Mouse (Mus musculus) CD4-positive, CD25-positive, alpha-beta regulatory T cell, adult 2 months (primary cell): ENCODE measurements at regions not wholly inside any gene's neighbourhood (a gene's known extent, or its start where the extent isn't known, plus 50 kb on each side); places are given as distances from the start of the nearest gene placed in this dataset.
"Not testable (repeated sequence)": the region's sequence is repeated elsewhere in the genome, so short reads cannot be mapped to it uniquely, and the experiment has no call there.

ENCODE experiments used
- DNase-seq: peaks from one replicate; pipeline ENCODE4 v3.0.0-alpha.2; 2012; ENCODE audit warnings: low read depth, low spot score

GRCm38 (mm10) chr16:30683986-30684385 is 84.5 kb downstream of the Fam43a start:
- no peak for DNase-seq

GRCm38 (mm10) chr16:30686536-30686935 is 87.0 kb downstream of the Fam43a start:
- DNase-seq = peak; percentile 66

GRCm38 (mm10) chr16:30687225-30687624 is 87.7 kb downstream of the Fam43a start:
- no peak for DNase-seq

- DNase-seq = no peak
Measured at GRCm38 (mm10) chr16:30687682-30688081, 88.2 kb downstream of the Fam43a start.

DNA sequence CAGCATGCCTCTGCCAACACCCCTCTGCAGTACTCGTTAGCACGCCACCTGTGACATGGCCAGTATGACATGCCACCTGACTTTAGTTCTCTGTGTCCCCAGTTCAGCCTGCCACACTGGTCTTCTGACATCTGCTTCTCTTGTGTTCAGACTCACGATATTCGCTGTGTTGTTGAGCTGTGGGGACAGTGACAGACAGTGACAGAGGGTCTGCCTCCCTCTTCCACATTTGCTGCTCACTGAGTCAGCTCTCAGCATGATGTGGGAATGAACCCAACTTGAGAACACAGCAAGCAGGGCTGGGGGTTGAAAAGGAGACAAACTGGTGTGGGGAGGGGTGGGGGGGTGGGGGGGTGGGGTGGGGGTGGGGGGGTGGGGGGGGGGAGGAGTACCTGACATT is 91.0 kb downstream of the Fam43a start:
- DNase-seq = no peak

DNA sequence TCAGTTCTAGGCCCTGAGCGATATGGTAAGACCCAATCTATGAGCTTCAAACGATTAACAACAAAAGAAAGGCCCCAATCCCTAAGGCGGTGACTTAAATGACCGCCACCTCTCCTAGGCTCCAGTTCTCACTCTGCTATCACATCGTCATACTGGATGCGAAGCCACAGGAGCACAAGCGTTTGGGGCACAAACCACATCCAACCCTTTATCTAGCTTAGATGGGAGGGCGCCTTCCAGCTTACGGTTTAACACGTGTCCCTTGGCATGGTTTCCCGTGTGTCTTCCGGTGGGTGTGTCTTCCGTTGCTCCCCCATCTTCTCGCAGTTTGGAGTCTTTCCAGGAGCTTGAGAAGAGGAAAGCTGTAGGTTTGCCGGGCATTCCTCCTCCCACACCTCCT is 92.4 kb downstream of the Fam43a start:
- peak; percentile 38 for DNase-seq

GRCm38 (mm10) chr16:30692541-30693141 is 93.1 kb downstream of the Fam43a start:
- DNase-seq = no peak

DNA sequence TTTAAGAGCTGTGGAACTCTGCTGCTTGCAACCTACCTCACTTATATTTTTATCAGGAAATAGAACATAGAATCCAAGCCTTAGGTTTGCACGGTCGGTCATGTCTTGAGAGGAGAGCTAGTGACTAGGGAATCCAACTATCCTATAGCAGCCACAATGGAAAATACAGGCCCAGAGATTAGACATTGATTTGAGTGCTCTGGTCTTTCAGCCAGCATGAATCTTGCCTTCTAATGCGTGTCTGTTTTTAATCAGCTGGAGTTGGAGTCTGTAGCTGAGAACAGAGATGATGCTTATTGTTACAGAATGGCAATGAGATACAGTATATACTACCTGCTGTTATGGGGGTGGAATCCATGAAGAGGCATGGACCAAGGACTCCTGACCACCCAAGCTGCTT is 93.7 kb downstream of the Fam43a start:
- DNase-seq = no peak

DNA sequence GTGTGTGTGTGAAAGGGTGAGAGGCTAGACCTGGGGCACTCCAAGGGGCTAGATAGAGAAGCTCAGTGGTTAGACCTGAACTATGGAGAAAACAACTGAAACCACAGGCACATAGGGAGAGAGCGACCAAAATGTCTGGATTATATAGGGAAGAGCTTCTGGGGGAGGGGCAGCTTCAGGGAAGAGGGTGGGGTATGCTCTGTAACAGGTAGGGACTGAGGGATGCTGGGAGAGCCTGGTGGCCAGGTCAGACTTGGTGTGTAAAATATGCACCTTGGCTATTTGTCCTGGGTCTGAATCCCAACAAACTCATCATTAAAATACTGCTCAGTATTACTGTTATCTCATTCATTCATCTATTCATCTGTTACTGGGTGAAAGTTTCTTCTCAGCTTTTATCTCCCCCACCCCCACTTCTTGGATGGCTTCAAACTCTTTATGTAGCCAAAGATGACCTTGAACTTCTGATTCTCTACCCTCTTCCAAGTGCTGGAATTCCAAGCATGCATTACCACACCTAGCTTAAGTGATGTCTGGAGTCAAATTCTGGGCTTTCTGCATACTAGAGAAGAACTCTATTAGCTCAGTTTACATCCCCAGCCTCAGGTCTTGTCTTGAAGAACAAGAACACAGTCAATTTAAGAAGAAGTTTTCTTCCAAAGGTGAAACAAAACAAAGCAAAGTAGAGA is 94.5 kb downstream of the Fam43a start:
- no peak for DNase-seq

DNA sequence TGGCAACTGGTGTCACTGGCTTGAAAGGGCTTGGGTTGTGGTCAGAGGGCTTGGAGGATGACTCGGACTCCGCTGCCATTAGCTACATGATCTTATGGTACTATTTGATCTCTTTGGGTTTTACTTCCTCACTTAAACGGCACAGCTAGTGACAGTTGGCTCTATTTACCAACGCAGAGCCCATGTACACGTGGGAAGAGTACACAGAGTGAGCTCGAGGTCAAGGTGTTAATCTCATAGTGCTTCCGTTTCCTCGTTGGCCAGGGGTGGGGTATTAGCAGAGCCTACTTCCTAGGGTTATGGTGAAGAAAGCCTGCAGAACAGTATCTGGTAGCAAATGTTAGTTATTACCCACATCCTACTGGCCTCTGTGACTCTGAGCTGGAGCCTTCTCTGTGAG is 96.2 kb downstream of the Fam43a start:
- no peak for DNase-seq

DNA sequence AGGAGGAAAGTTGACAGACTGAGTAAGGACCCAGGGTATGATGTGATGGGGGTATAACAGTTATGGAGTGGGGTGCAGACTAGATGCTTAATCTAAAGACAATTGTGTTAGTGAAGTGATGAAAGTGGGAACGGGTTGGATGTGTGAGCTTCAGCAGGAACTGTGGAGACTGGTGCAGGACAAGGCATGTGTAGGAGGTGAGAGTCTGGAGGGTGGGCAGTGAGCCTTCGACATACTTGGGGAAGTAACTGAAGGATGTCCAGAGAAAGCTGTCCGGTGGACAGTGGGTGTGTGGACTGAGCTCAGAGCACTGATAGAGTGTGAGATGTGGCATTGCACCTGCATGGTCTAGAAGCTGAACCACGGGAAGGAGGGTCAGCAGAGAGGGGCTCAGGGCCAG is 97.7 kb downstream of the Fam43a start:
- DNase-seq = no peak

- no peak for DNase-seq
Measured at GRCm38 (mm10) chr16:30697806-30698205, 98.3 kb downstream of the Fam43a start.

DNA sequence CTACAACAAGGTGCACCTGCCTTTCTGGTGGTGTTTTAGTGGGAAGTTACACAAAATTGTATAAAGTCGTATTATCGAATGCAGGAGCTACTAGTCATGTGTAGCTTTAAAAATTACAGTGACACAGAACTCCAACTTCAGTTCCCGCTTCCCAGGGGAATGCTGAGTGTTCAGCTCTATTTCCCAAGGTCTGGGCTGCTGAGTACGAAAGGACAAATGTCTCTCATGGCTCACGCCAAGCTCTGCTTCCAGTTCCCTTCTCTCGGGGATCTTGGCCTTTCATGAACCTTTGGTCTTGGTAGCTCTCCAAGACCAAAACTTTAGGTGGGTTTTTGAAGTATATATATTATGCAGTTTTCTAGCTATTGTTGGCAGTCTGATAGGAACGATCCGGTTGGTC is 104.3 kb downstream of the Fam43a start:
- DNase-seq = no peak

- no peak for DNase-seq
Measured at GRCm38 (mm10) chr16:30709501-30709900, 110.0 kb downstream of the Fam43a start.

GRCm38 (mm10) chr16:30709975-30710374 is 110.5 kb downstream of the Fam43a start:
- no peak for DNase-seq

- DNase-seq = no peak
Measured at GRCm38 (mm10) chr16:30712570-30712969, 113.0 kb downstream of the Fam43a start.

GRCm38 (mm10) chr16:30717577-30717976 is 118.1 kb downstream of the Fam43a start:
- DNase-seq = not testable (repeated sequence)

GRCm38 (mm10) chr16:30720791-30721190 is 121.3 kb downstream of the Fam43a start:
- peak; percentile 18 for DNase-seq

DNA sequence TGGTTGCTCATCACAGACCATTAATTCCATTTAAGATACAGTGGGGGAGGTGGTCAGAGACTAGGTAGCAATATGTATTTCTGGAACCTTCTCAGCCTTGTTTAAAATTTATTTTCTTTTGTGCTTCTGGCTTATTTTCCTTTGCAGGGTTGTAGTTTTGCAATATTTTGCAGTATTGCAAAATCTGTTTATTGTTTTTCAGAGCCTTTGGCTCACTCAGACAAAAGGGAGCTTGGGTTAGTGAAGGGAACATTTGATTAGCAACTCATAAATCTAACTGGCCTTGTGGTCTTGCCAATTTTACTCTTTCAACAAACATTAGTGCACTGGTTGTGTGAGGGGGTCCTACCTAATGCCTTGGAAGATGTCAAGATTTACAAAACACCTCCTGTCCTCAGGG is 121.7 kb downstream of the Fam43a start:
- DNase-seq = no peak

- DNase-seq = peak; percentile 65
Measured at GRCm38 (mm10) chr16:30722372-30722771, 122.8 kb downstream of the Fam43a start.

DNA sequence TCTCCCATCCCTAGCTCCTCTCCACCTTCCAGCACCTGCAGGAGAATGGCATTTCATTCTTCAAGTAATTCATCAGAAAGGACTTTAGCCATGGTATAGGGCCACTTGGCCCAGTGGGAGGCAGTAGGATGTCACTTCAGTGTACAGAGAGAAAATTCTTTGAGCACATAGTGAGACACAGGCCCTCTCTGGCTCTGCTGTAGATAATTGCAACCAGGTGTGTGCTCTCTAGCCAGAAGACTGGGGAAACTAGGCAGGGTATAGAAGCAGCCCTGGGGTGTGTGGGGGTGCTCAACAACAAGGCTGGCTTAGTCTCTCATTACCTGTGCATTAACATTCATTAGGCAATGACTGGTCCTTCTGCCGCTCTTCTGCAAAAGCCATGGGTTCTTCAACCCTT is 125.1 kb downstream of the Fam43a start:
- DNase-seq = no peak

DNA sequence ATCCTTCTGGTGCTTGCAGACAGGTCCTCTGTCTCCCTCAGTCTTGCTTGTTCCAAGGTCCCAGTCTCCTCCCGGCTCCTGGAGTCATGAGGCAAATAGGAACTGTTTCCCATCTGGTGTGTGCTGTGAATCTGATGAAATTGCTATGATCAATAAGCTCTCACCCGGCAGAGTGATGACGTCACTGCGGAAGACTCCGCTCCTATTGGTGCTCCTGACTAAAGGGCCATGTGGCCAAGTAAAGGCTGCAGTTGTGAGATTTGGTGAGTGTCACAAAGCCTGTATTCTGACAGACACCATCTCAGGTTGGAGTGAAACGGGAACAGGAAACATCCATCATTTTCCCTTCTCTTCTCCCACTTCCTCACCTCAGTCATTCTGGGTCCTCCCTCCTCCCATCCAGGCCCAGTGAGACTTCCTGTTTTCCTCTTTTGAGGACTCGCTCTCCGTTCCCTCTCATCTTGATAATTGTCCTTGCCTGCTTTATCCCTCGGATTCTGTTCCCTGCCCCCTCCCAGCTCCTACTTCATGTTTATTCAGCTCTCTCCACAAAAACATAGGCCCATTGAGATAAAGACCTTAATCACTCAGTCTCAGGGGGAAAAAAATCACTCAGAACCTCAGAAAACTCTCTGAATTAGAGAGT is 133.4 kb downstream of the Fam43a start:
- DNase-seq = no peak

DNA sequence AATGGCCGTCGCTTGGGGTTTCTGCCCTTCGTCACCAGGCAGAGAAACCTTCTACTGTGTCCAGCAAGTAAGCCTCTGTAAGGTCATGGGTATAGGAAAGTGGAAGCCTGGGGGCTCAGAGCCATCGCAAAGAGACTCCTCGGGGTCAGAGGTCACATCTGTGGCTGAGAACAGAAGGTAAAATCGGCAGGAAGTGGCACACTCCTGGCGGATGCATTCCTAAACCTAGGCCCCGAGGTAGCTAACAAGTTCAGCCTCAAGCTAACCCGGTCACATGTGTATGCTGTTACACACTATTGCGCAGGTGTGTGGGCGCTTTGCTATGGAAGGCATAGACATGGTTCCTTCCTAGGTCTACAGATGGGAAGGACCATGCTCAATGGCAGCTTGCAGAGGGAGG is 134.0 kb downstream of the Fam43a start:
- DNase-seq = no peak
